Mouse (Mus musculus) midbrain, embryonic 14.5 days (tissue): ENCODE measurements around the gene Hoxd8. TPM values are rescaled to one million over a fixed set of nuclear protein-coding genes. Genes with fewer than 3 reads are reported as not detected.

Experiments used
- ATAC-seq: fragments of 200-750 bp; cut with Nextera tagmentation; 2 replicates; pipeline ENCODE4 v1.8.0; 2017; ENCODE audit warnings: moderate number of reproducible peaks, moderate library complexity; ENCODE audit not compliant: low FRiP score, low TSS enrichment
- DNase-seq: peaks from one replicate; pipeline ENCODE4 v3.0.0-alpha.2; 2015
- H3K27ac ChIP-seq: fragments of 300-500 bp; sonication (generic); replicated peaks from 2 replicates; pipeline ENCODE4 v1.5.1; 2014; ENCODE audit warnings: mild to moderate bottlenecking, low read depth, low read length, moderate library complexity
- H3K27me3 ChIP-seq: fragments of 300-500 bp; sonication (generic); 2 replicates; pipeline ENCODE4 v1.6.1; 2014; ENCODE audit warnings: low read length, control low read depth, mixed read lengths; ENCODE audit not compliant: control insufficient read depth, insufficient read depth
- H3K36me3 ChIP-seq: fragments of 300-500 bp; sonication (generic); 2 replicates; pipeline ENCODE4 v1.6.1; 2014; ENCODE audit warnings: low read length, control low read depth; ENCODE audit not compliant: control insufficient read depth, insufficient read depth
- H3K4me1 ChIP-seq: fragments of 300-500 bp; sonication (generic); 2 replicates; pipeline ENCODE4 v1.6.1; 2014; ENCODE audit warnings: mild to moderate bottlenecking, antibody characterized with exemption, low read length, control low read depth; ENCODE audit not compliant: control insufficient read depth, insufficient read depth
- H3K4me2 ChIP-seq: fragments of 300-500 bp; sonication (generic); 2 replicates; pipeline ENCODE4 v1.6.1; 2014; ENCODE audit warnings: mild to moderate bottlenecking, low read length, moderate library complexity
- H3K4me3 ChIP-seq: fragments of 300-500 bp; sonication (generic); replicated peaks from 2 replicates; pipeline ENCODE4 v1.5.1; 2014; ENCODE audit warnings: low read depth, low read length
- H3K9ac ChIP-seq: fragments of 300-500 bp; sonication (generic); replicated peaks from 2 replicates; pipeline ENCODE4 v1.6.1; 2014; ENCODE audit warnings: mild to moderate bottlenecking, low read length, moderate library complexity
- H3K9me3 ChIP-seq: fragments of 300-500 bp; sonication (generic); 2 replicates; pipeline ENCODE4 v1.6.1; 2016; ENCODE audit warnings: low read length, control low read depth, mixed read lengths; ENCODE audit not compliant: control insufficient read depth
- WGBS: fragments of 180-500 bp; shearing (Covaris S2); extraction: QIAGEN DNeasy Blood & Tissue Kit; methylation state at CpG from one replicate; pipeline ENCODE4 v1.1.7; 2014; 5-methylcytosine and 5-hydroxymethylcytosine counted together
- polyA plus RNA-seq: library from polyadenylated mRNA; unstranded; fragments of >200 nt; fragmentation: Nextera tagmentation; extraction: Ambion mirVana; gene quantifications from 2 replicates; pipeline ENCODE4 v1.2.1, GENCODE M21; 2014

Hoxd8 gene
- polyA plus RNA-seq, 1 experiment from 2014 or later, result not detected

GRCm38 (mm10) chr2:74681594-74682531 is 22.6 kb upstream of the Hoxd8 start:
- H3K9ac ChIP-seq, result no peak overlapping the region
- WGBS, result 1% methylated on average over 75 of the region's 78 CpGs
- peaks cover 98% of the 10 kb centered on the region for H3K27me3 ChIP-seq
- H3K4me2 ChIP-seq, result no peak overlapping the region
- H3K9me3 ChIP-seq, result no peaks in the 10 kb centered on the region
- H3K4me3 ChIP-seq, result peak overlapping the region; percentile 8; the same call in 1 of the 2 replicates
- 0 out of 2 replicates have a peak, but pooled peaks have one; percentile 14 for ATAC-seq
- no peak overlapping the region for H3K27ac ChIP-seq
- no peaks in the 10 kb centered on the region for H3K36me3 ChIP-seq
- DNase-seq, result no peak
- 0 out of 2 replicates have a peak, but pooled peaks cover 4% of the 10 kb centered on the region for H3K4me1 ChIP-seq

GRCm38 (mm10) chr2:74682796-74683195 is 21.6 kb upstream of the Hoxd8 start:
- Histone ChIP-seq H3K27ac (no peak overlapping the region), H3K4me2 (no peak overlapping the region), H3K9ac (no peak overlapping the region), H3K36me3 (no peaks in the 10 kb centered on the region), H3K4me1 (0 out of 2 replicates have a peak, but pooled peaks cover 4% of the 10 kb centered on the region), H3K27me3 (peaks cover 98% of the 10 kb centered on the region), H3K4me3 (0 out of 2 replicates have a peak overlapping the region, but pooled peaks have one; percentile 8), H3K9me3 (no peaks in the 10 kb centered on the region)
- DNase-seq, result no peak
- ATAC-seq, result no peak
- under 1% methylated on average over 49 of the region's 51 CpGs for WGBS

GRCm38 (mm10) chr2:74683471-74683951 is 20.9 kb upstream of the Hoxd8 start:
- Histone ChIP-seq H3K27me3 (peaks cover 98% of the 10 kb centered on the region), H3K9me3 (no peaks in the 10 kb centered on the region), H3K4me3 (no peak overlapping the region), H3K9ac (no peak overlapping the region), H3K27ac (no peak overlapping the region), H3K36me3 (no peaks in the 10 kb centered on the region), H3K4me2 (no peak overlapping the region), H3K4me1 (0 out of 2 replicates have a peak, but pooled peaks cover 4% of the 10 kb centered on the region)
- 1% methylated on average over 18 of the region's 18 CpGs for whole genome bisulfite sequencing
- DNase-seq, result no peak
- ATAC-seq, result no peak

GRCm38 (mm10) chr2:74684106-74684505 is 20.3 kb upstream of the Hoxd8 start:
- DNase-seq, result no peak
- ATAC-seq, result no peak
- Histone ChIP-seq H3K36me3 (no peaks in the 10 kb centered on the region), H3K4me2 (no peak overlapping the region), H3K9ac (no peak overlapping the region), H3K4me3 (no peak overlapping the region), H3K27me3 (peaks cover 98% of the 10 kb centered on the region), H3K9me3 (no peaks in the 10 kb centered on the region), H3K27ac (no peak overlapping the region), H3K4me1 (0 out of 2 replicates have a peak, but pooled peaks cover 4% of the 10 kb centered on the region)
- WGBS, result under 1% methylated on average over 12 of the region's 12 CpGs

- Histone ChIP-seq H3K4me2 (no peak overlapping the region), H3K4me3 (no peak overlapping the region), H3K9me3 (no peaks in the 10 kb centered on the region), H3K27me3 (peaks cover 98% of the 10 kb centered on the region), H3K4me1 (0 out of 2 replicates have a peak, but pooled peaks cover 4% of the 10 kb centered on the region), H3K36me3 (no peaks in the 10 kb centered on the region), H3K9ac (no peak overlapping the region), H3K27ac (no peak overlapping the region)
- DNase-seq, result no peak
- ATAC-seq, result no peak
- 15% methylated on average over 4 of the region's 4 CpGs for WGBS
These were observed 19.3 kb upstream of the Hoxd8 start for GRCm38 (mm10) chr2:74685059-74685603.

GRCm38 (mm10) chr2:74686301-74686987 is 18.0 kb upstream of the Hoxd8 start:
- 5% methylated on average over 17 of the region's 17 CpGs for WGBS

GRCm38 (mm10) chr2:74686988-74687697 is 17.3 kb upstream of the Hoxd8 start:
- peaks cover 95% of the 10 kb centered on the region for H3K27me3 ChIP-seq
- DNase-seq (no peak), ATAC-seq (no peak)
- H3K4me3 ChIP-seq, result no peak overlapping the region
- WGBS, result under 1% methylated on average over 27 of the region's 27 CpGs
- H3K36me3 ChIP-seq, result no peaks in the 10 kb centered on the region
- H3K4me2 ChIP-seq, result no peak overlapping the region
- H3K27ac ChIP-seq, result no peak overlapping the region
- H3K9ac ChIP-seq, result no peak overlapping the region
- no peaks in the 10 kb centered on the region; the same call in 1 of the 2 replicates for H3K9me3 ChIP-seq
- H3K4me1 ChIP-seq, result 0 out of 2 replicates have a peak, but pooled peaks cover 4% of the 10 kb centered on the region

More at GRCm38 (mm10) chr2:74686301-74686987, 18.0 kb upstream of the Hoxd8 start:
- H3K27me3 ChIP-seq, result peaks cover 95% of the 10 kb centered on the region
- no peak overlapping the region for H3K27ac ChIP-seq
- H3K9ac ChIP-seq, result no peak overlapping the region
- DNase-seq, result peak; percentile 88
- H3K36me3 ChIP-seq, result no peaks in the 10 kb centered on the region
- no peak overlapping the region for H3K4me2 ChIP-seq
- no peak for ATAC-seq
- no peaks in the 10 kb centered on the region; the same call in 1 of the 2 replicates for H3K9me3 ChIP-seq
- 0 out of 2 replicates have a peak, but pooled peaks cover 4% of the 10 kb centered on the region for H3K4me1 ChIP-seq
- no peak overlapping the region for H3K4me3 ChIP-seq
